Mouse (Mus musculus): ENCODE measurements around the gene Gm10720. TPM values are rescaled to one million over a fixed set of nuclear protein-coding genes. Genes with fewer than 3 reads are reported as not detected.
"Not testable (repeated sequence)": the region's sequence is repeated elsewhere in the genome, so short reads cannot be mapped to it uniquely, and the experiment has no call there.

The Gm10720 gene
- not detected in 2 replicates for polyA plus RNA-seq (2015; fragmentation: Nextera tagmentation; extraction: Ambion mirVana)

DNA sequence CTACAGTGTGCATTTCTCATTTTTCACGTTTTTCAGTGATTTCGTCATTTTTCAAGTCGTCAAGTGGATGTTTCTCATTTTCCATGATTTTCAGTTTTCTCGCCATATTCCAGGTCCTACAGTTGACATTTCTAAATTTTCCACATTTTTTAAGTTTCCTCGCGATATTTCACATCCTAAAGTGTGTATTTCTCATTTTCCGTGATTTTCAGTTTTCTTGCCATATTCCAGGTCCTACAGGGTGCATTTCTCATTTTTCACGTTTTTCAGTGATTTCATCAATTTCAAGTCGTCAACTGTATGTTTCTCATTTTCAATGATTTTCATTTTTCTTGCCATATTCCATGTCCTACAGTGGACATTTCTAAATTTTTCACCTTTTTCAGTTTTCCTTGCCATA is at the start of gene Gm10720:
Gene Gm10720, plus strand, starts transcription at position 301 of the 400 bp plus-strand sequence.
- H3K4me3 ChIP-seq (ENCODE audit: low read depth, low read length); H3K9ac ChIP-seq (replicated peaks; ENCODE audit: low read depth); H3K27me3 ChIP-seq (replicated peaks; ENCODE audit: insufficient read depth, low read length); DNase-seq (ENCODE audit: low spot score); H3K27ac ChIP-seq (ENCODE audit: low read length); H3K9me3 ChIP-seq (ENCODE audit: low read length); H3K36me3 ChIP-seq (ENCODE audit: insufficient read depth, low read length); H3K4me1 ChIP-seq (ENCODE audit: insufficient read depth, low read depth, low read length); ATAC-seq; H3K4me2 ChIP-seq (replicated peaks; ENCODE audit: low read depth, low read length): not testable (repeated sequence)
- 56% methylated on average over 4 of the region's 9 CpGs for WGBS

GRCm38 (mm10) chr9:3000445-3000972 is 14.9 kb upstream of the Gm10720 start, which contains the start of gene Gm10722:
Gm10722 (plus strand) TSS chr9:3000922.
- peak; percentile 4 for DNase-seq (ENCODE audit: low spot score)
- H3K4me1 ChIP-seq (ENCODE audit: insufficient read depth, low read depth, low read length); ATAC-seq; H3K27me3 ChIP-seq (replicated peaks; ENCODE audit: insufficient read depth, low read length); H3K36me3 ChIP-seq (ENCODE audit: insufficient read depth, low read length); H3K27ac ChIP-seq (ENCODE audit: low read length); H3K4me2 ChIP-seq (replicated peaks; ENCODE audit: low read depth, low read length); H3K9ac ChIP-seq (replicated peaks; ENCODE audit: low read depth); H3K4me3 ChIP-seq (ENCODE audit: low read depth, low read length); H3K9me3 ChIP-seq (ENCODE audit: low read length): not testable (repeated sequence)
- WGBS: 66% methylated on average over 12 of the region's 12 CpGs

DNA sequence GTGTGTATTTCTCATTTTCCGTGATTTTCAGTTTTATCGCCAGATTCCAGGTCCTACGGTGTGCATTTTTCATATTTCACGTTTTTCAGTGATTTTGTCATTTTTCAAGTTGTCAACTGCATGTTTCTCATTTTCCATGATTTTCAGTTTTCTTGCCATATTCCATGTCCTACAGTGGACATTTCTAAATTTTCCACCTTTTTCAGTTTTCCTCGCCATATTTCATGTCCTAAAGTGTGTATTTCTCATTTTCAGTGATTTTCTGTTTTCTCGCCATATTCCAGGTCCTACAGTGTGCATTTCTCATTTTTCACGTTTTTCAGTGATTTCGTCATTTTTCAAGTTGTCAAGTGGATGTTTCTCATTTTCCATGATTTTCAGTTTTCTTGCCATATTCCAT is 14.4 kb upstream of the Gm10720 start:
- H3K9me3 ChIP-seq (ENCODE audit: low read length); H3K36me3 ChIP-seq (ENCODE audit: insufficient read depth, low read length); H3K4me3 ChIP-seq (ENCODE audit: low read depth, low read length); H3K27ac ChIP-seq (ENCODE audit: low read length); ATAC-seq; DNase-seq (ENCODE audit: low spot score); H3K27me3 ChIP-seq (replicated peaks; ENCODE audit: insufficient read depth, low read length); H3K4me2 ChIP-seq (replicated peaks; ENCODE audit: low read depth, low read length); H3K4me1 ChIP-seq (ENCODE audit: insufficient read depth, low read depth, low read length); H3K9ac ChIP-seq (replicated peaks; ENCODE audit: low read depth): not testable (repeated sequence)
- WGBS: 65% methylated on average over 8 of the region's 8 CpGs

DNA sequence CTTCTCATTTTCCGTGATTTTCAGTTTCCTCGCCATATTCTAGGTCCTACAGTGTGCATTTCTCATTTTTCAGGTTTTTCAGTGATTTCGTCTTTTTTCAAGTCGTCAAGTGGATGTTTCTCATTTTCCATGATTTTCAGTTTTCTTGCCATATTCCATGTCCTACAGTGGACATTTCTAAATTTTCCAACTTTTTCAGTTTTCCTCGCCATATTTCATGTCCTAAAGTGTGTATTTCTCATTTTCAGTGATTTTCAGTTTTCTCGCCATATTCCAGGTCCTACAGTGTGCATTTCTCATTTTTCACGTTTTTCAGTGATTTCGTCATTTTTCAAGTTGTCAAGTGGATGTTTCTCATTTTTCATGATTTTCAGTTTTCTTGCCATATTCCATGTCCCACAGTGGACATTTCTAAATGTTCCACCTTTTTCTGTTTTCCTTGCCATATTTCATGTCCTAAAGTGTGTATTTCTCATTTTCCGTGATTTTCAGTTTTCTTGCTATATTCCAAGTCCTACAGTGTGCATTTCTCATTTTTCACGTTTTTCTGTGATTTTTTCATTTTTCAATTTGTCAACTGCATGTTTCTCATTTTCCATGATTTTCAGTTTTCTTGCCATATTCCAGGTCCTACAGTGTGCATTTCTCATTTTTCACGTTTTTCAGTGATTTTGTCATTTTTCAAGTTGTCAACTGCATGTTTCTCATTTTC is 13.3 kb upstream of the Gm10720 start:
- H3K36me3 ChIP-seq (ENCODE audit: insufficient read depth, low read length); H3K27me3 ChIP-seq (replicated peaks; ENCODE audit: insufficient read depth, low read length); H3K27ac ChIP-seq (ENCODE audit: low read length); H3K4me3 ChIP-seq (ENCODE audit: low read depth, low read length); H3K4me2 ChIP-seq (replicated peaks; ENCODE audit: low read depth, low read length); H3K9ac ChIP-seq (replicated peaks; ENCODE audit: low read depth); H3K9me3 ChIP-seq (ENCODE audit: low read length); H3K4me1 ChIP-seq (ENCODE audit: insufficient read depth, low read depth, low read length): not testable (repeated sequence)
- peak; percentile 73 for ATAC-seq
- WGBS: 55% methylated on average over 8 of the region's 11 CpGs
- peak; percentile 9 for DNase-seq (ENCODE audit: low spot score)

- H3K4me3 ChIP-seq (ENCODE audit: low read depth, low read length); H3K4me1 ChIP-seq (ENCODE audit: insufficient read depth, low read depth, low read length); H3K36me3 ChIP-seq (ENCODE audit: insufficient read depth, low read length); H3K9me3 ChIP-seq (ENCODE audit: low read length); ATAC-seq; DNase-seq (ENCODE audit: low spot score); H3K27me3 ChIP-seq (replicated peaks; ENCODE audit: insufficient read depth, low read length); H3K27ac ChIP-seq (ENCODE audit: low read length); H3K9ac ChIP-seq (replicated peaks; ENCODE audit: low read depth); H3K4me2 ChIP-seq (replicated peaks; ENCODE audit: low read depth, low read length): not testable (repeated sequence)
- 76% methylated on average over 6 of the region's 14 CpGs for WGBS
Observed at GRCm38 (mm10) chr9:3002794-3003396, 12.6 kb upstream of the Gm10720 start, which contains the start of gene Gm11168. Gm11168 (plus strand) TSS chr9:3003346.

GRCm38 (mm10) chr9:3006179-3006578 is 9.3 kb upstream of the Gm10720 start:
- H3K4me1 ChIP-seq (ENCODE audit: insufficient read depth, low read depth, low read length); DNase-seq (ENCODE audit: low spot score); H3K9me3 ChIP-seq (ENCODE audit: low read length); H3K27me3 ChIP-seq (replicated peaks; ENCODE audit: insufficient read depth, low read length); ATAC-seq; H3K4me3 ChIP-seq (ENCODE audit: low read depth, low read length); H3K27ac ChIP-seq (ENCODE audit: low read length); H3K36me3 ChIP-seq (ENCODE audit: insufficient read depth, low read length); H3K9ac ChIP-seq (replicated peaks; ENCODE audit: low read depth); H3K4me2 ChIP-seq (replicated peaks; ENCODE audit: low read depth, low read length): not testable (repeated sequence)
- 80% methylated on average over 1 of the region's 5 CpGs for WGBS

DNA sequence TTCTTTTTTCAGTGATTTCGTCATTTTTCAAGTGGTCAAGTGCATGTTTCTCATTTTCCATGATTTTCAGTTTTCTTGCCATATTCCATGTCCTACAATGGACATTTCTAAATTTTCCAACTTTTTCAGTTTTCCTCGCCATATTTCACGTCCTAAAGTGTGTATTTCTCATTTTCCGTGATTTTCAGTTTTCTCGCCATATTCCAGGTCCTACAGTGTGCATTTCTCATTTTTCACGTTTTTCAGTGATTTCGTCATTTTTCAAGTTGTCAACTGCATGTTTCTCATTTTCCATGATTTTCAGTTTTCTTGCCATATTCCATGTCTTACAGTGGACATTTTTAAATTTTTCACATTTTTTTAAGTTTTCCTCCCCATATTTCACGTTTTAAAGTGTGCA is 8.8 kb upstream of the Gm10720 start:
- not testable (repeated sequence) for DNase-seq (ENCODE audit: low spot score); H3K27ac ChIP-seq (ENCODE audit: low read length); H3K9ac ChIP-seq (replicated peaks; ENCODE audit: low read depth); H3K4me2 ChIP-seq (replicated peaks; ENCODE audit: low read depth, low read length); H3K27me3 ChIP-seq (replicated peaks; ENCODE audit: insufficient read depth, low read length); H3K36me3 ChIP-seq (ENCODE audit: insufficient read depth, low read length); H3K9me3 ChIP-seq (ENCODE audit: low read length); H3K4me1 ChIP-seq (ENCODE audit: insufficient read depth, low read depth, low read length); H3K4me3 ChIP-seq (ENCODE audit: low read depth, low read length)
- peak; percentile 58 for ATAC-seq
- WGBS: 65% methylated on average over 7 of the region's 8 CpGs

DNA sequence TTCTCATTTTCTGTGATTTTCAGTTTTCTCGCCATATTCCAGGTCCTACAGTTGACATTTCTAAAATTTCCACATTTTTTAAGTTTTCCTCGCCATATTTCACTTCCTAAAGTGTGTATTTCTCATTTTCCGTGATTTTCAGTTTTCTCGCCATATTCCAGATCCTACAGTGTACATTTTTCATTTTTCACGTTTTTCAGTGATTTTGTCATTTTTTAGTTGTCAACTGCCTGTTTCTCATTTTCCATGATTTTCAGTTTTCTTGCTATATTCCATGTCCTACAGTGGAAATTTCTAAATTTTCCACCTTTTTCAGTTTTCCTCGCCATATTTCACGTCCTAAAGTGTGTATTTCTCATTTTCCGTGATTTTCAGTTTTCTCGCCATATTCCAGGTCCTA is 8.2 kb upstream of the Gm10720 start:
- not testable (repeated sequence) for H3K9ac ChIP-seq (replicated peaks; ENCODE audit: low read depth); H3K4me3 ChIP-seq (ENCODE audit: low read depth, low read length); H3K27me3 ChIP-seq (replicated peaks; ENCODE audit: insufficient read depth, low read length); H3K4me1 ChIP-seq (ENCODE audit: insufficient read depth, low read depth, low read length); H3K36me3 ChIP-seq (ENCODE audit: insufficient read depth, low read length); H3K4me2 ChIP-seq (replicated peaks; ENCODE audit: low read depth, low read length); H3K9me3 ChIP-seq (ENCODE audit: low read length); H3K27ac ChIP-seq (ENCODE audit: low read length)
- ATAC-seq (peak; percentile 15; the same call in 1 of the 2 replicates), DNase-seq (ENCODE audit: low spot score) (peak; percentile 5)
- 79% methylated on average over 7 of the region's 9 CpGs for WGBS

DNA sequence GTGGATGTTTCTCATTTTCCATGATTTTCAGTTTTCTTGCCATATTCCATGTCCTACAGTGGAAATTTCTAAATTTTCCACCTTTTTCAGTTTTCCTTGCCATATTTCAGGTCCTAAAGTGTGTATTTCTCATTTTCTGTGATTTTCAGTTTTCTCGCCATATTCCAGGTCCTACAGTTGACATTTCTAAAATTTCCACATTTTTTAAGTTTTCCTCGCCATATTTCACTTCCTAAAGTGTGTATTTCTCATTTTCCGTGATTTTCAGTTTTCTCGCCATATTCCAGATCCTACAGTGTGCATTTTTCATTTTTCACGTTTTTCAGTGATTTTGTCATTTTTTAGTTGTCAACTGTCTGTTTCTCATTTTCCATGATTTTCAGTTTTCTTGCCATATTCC is 6.1 kb upstream of the Gm10720 start:
- not testable (repeated sequence) for H3K27ac ChIP-seq (ENCODE audit: low read length); H3K4me2 ChIP-seq (replicated peaks; ENCODE audit: low read depth, low read length); H3K36me3 ChIP-seq (ENCODE audit: insufficient read depth, low read length); H3K9me3 ChIP-seq (ENCODE audit: low read length); H3K4me3 ChIP-seq (ENCODE audit: low read depth, low read length); DNase-seq (ENCODE audit: low spot score); H3K9ac ChIP-seq (replicated peaks; ENCODE audit: low read depth); H3K4me1 ChIP-seq (ENCODE audit: insufficient read depth, low read depth, low read length); H3K27me3 ChIP-seq (replicated peaks; ENCODE audit: insufficient read depth, low read length)
- ATAC-seq: peak; percentile 27; the same call in 1 of the 2 replicates
- WGBS: no CpG with 5 or more reads among the region's 5 CpGs
